Mouse (Mus musculus) intestine, embryonic 16.5 days (tissue): ENCODE data around the gene Os9. TPM values are rescaled to one million over a fixed set of nuclear protein-coding genes. Genes with fewer than 3 reads are reported as not detected.

Experiments
- ATAC-seq: fragments of 200-750 bp; cut with Nextera tagmentation; 2 replicates; pipeline ENCODE4 v1.8.0; 2017; ENCODE audit warnings: moderate TSS enrichment, moderate library complexity
- H3K27ac ChIP-seq: fragments of 300-500 bp; sonication (generic); 2 replicates; pipeline ENCODE4 v1.5.1; 2014; ENCODE audit warnings: mild to moderate bottlenecking, low read length
- H3K27me3 ChIP-seq: fragments of 300-500 bp; sonication (generic); replicated peaks from 2 replicates; pipeline ENCODE4 v1.6.1; 2014; ENCODE audit warnings: low read length, control low read depth, mixed read lengths; ENCODE audit not compliant: control insufficient read depth, insufficient read depth
- H3K36me3 ChIP-seq: fragments of 300-500 bp; sonication (generic); 2 replicates; pipeline ENCODE4 v1.6.1; 2014; ENCODE audit warnings: low read length, control low read depth; ENCODE audit not compliant: control insufficient read depth, insufficient read depth
- H3K4me1 ChIP-seq: fragments of 300-500 bp; sonication (generic); 2 replicates; pipeline ENCODE4 v1.6.1; 2014; ENCODE audit warnings: low read length, control low read depth, mixed read lengths; ENCODE audit not compliant: control insufficient read depth, insufficient read depth
- H3K4me2 ChIP-seq: fragments of 300-500 bp; sonication (generic); 2 replicates; pipeline ENCODE4 v1.6.1; 2014; ENCODE audit warnings: low read depth, low read length, control low read depth
- H3K4me3 ChIP-seq: fragments of 300-500 bp; sonication (generic); 2 replicates; pipeline ENCODE4 v1.5.1; 2014; ENCODE audit warnings: mild to moderate bottlenecking, low read length
- H3K9ac ChIP-seq: fragments of 300-500 bp; sonication (generic); 2 replicates; pipeline ENCODE4 v1.6.1; 2014; ENCODE audit warnings: low read depth, low read length
- H3K9me3 ChIP-seq: fragments of 300-500 bp; sonication (generic); 2 replicates; pipeline ENCODE4 v1.6.1; 2016; ENCODE audit warnings: low read length, control low read depth; ENCODE audit not compliant: control insufficient read depth
- WGBS: fragments of 180-500 bp; shearing (Covaris S2); extraction: QIAGEN DNeasy Blood & Tissue Kit; methylation state at CpG from one replicate; pipeline ENCODE4 v1.1.7; 2014; 5-methylcytosine and 5-hydroxymethylcytosine counted together
- polyA plus RNA-seq: library from polyadenylated mRNA; unstranded; fragments of >200 nt; fragmentation: Nextera tagmentation; extraction: Ambion mirVana; gene quantifications from 2 replicates; pipeline ENCODE4 v1.2.1, GENCODE M21; 2015

Os9 gene
- polyA plus RNA-seq, 1 experiment from 2014 or later, result 110 TPM

DNA sequence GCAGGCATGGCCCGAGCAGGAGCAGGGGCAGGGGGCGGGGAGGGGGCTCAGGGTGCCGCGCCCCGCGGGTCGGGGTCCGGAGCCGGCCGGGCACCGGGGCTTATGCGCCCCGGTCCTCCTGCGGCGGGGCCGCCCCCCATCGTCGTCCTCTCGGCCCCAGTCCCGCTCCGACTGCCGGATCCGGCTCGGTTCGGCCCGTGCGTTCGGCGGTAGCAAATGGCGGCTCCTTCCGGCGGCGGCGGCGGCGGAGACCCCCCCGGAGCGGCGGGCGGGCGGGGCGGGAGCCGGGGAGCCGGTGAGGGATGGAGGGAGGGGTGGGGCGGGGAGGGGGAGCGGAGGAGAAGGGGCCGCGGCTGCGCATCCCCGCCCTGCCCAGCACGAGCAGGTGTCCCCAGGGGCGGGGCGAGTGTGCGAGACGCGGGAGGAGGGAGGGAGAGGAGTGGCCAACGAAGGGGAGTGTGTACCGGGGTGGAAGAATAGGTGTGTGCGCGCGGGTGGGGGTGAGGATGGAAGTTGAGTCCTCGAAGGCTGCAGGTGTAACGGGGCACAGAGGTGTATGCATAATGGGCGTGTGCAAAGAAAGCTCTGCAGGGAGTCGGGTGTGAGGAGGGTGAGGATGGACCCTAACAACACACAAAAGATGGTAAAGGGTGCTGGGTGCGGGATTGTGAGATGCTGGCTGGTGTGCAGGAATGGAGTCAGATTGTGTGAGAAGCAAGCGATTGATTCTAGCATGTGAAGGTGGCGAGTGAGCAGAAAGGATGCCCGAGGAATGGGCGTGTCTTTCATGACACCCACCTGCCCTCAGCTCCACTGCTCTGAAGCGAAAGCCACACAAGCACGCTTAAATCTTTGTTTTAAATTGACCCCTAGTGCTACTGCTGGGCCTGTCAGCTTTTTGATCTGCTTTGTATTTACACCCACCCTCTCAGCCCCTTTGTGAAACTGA is 60.7 kb downstream of the Os9 start, which contains the start of gene March9:
Gene March9, minus strand, starts transcription at position 217 of the 949 bp plus-strand sequence.
- H3K4me2 ChIP-seq, result peak within 1 kb of the TSS; percentile 95
- peak within 1 kb of the TSS; percentile 87 for H3K4me3 ChIP-seq
- under 1% methylated on average over 55 of the region's 72 CpGs for WGBS
- H3K36me3 ChIP-seq, result no peaks in the 10 kb centered on the region
- H3K27me3 ChIP-seq, result no peaks in the 10 kb centered on the region
- H3K9ac ChIP-seq, result peak within 1 kb of the TSS; percentile 84
- H3K4me1 ChIP-seq, result peaks cover 24% of the 10 kb centered on the region
- peak; percentile 45 for ATAC-seq
- no peak within 1 kb of the TSS; the same call in 1 of the 2 replicates for H3K27ac ChIP-seq
- H3K9me3 ChIP-seq, result no peaks in the 10 kb centered on the region

DNA sequence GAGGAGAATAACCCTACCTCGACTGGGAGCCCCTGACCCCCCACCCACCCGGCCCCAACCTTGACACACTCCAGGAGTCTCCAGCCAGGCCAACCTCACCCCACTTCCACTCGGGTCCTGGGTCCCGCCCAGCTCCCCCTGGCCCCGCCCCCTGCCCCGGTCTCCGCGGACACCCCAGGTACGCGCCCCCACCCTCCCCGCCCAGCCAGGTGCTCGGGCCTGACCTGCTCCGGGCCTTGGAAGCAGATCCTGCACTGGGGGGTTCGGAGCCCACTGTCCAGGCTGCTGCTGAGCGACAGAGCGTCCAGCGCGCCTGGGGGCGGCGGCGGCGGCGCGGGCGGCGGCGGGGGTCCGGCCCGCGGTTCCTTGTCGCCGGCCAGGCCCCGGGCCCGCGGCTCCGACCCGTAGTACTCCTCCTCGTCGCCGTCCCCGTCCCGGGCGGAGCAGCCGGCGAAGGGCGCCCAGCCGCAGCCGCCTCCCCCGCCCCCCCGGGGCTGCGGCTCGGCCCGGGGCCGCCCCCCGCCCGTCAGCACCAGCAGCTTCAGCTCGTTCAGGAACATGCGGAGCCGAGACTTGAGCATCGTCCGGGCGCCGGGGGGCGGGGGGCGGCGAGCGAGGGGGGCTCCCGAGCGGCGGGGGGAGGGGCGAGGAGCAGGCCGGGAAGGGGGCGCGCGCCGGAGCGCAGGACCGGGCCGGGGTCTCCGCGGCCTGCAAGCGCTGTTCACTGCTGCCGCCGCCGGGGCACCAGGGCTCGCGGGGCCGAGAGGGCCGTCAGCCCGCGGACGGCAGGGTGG is 61.6 kb downstream of the Os9 start:
- peak overlapping the region; percentile 87 for H3K4me3 ChIP-seq
- no peak overlapping the region; the same call in 1 of the 2 replicates for H3K27ac ChIP-seq
- H3K4me2 ChIP-seq, result peak overlapping the region; percentile 95
- no peaks in the 10 kb centered on the region for H3K27me3 ChIP-seq
- under 1% methylated on average over 60 of the region's 92 CpGs for WGBS
- H3K36me3 ChIP-seq, result no peaks in the 10 kb centered on the region
- H3K4me1 ChIP-seq, result peaks cover 16% of the 10 kb centered on the region
- H3K9me3 ChIP-seq, result no peaks in the 10 kb centered on the region
- no peak for ATAC-seq
- peak overlapping the region; percentile 84 for H3K9ac ChIP-seq

DNA sequence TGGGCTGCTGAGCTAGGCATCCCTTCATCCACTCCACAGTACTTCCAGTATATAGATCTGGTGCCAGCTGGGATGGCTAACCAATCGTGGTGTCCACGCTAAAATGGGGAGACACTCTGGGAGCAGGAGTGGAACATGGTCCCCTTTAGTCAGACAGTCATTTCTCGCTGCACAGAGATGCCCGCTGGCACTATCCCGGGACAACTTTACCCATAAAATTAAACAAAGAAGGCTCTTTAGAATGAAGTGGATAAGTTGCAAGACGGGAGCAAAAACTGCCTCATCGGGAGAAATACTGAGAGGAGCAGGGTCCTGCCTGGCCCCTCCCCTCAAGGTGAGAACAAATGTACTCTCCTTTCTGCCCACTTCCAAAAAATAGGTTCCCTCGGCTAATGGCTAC is 62.2 kb downstream of the Os9 start:
- peak overlapping the region; percentile 95 for H3K4me2 ChIP-seq
- peaks cover 16% of the 10 kb centered on the region for H3K4me1 ChIP-seq
- peak overlapping the region; percentile 87 for H3K4me3 ChIP-seq
- WGBS, result 9% methylated on average over 8 of the region's 8 CpGs
- H3K9me3 ChIP-seq, result no peaks in the 10 kb centered on the region
- H3K9ac ChIP-seq, result peak overlapping the region; percentile 84; the same call in 1 of the 2 replicates
- no peak overlapping the region for H3K27ac ChIP-seq
- H3K27me3 ChIP-seq, result no peaks in the 10 kb centered on the region
- no peak for ATAC-seq
- no peaks in the 10 kb centered on the region for H3K36me3 ChIP-seq

DNA sequence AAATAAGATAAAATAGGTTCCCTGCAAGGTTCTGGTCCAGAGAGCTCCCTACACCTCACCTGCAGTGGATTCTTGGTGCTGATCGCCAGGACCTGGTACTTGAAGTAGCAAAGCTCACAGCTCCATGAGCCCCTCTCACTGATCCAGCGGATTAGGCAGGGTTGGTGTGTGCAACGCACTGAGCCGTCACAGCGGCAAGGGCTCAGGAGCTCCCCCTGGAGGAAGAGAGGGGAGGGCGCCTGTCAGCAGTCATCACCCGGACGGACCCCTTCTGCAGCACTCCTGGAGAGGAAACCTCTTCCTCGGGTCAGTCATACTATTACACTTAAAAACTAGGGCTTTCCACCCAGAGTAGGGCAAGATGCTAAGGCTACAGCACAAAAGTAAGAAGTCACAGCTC is 62.8 kb downstream of the Os9 start:
- Histone ChIP-seq H3K4me3 (peak overlapping the region; percentile 87), H3K27ac (no peak overlapping the region), H3K36me3 (no peaks in the 10 kb centered on the region), H3K9ac (0 out of 2 replicates have a peak overlapping the region, but pooled peaks have one; percentile 84), H3K4me1 (peaks cover 16% of the 10 kb centered on the region), H3K9me3 (no peaks in the 10 kb centered on the region), H3K27me3 (no peaks in the 10 kb centered on the region), H3K4me2 (peak overlapping the region; percentile 95)
- ATAC-seq, result peak; percentile 26; the same call in 1 of the 2 replicates
- 1% methylated on average over 9 of the region's 9 CpGs for WGBS

DNA sequence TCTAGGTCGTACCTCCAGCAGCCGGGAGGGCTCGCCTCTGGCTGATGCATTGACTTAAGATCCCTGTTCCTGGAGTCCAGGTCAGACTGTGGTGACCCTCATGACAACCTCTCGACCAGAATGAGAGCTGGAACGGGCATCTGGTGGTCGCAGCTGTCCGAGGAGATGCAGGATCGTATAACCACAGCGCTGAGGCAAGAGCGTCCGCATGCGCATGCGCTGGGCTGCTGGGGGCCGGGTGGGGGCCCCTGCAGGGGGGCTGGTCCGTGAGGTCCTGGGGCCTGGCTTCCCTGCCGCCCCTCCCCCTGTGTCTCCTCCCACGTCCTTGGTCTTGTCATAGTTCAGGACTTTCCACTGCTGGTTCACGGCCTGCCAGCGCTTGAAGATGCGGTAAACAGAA is 64.4 kb downstream of the Os9 start:
- Histone ChIP-seq H3K9ac (no peak overlapping the region), H3K4me1 (peaks cover 16% of the 10 kb centered on the region), H3K4me2 (no peak overlapping the region), H3K27ac (no peak overlapping the region), H3K4me3 (no peak overlapping the region), H3K36me3 (no peaks in the 10 kb centered on the region), H3K9me3 (no peaks in the 10 kb centered on the region), H3K27me3 (peaks cover 4% of the 10 kb centered on the region)
- ATAC-seq, result no peak
- WGBS, result 84% methylated on average over 20 of the region's 20 CpGs

DNA sequence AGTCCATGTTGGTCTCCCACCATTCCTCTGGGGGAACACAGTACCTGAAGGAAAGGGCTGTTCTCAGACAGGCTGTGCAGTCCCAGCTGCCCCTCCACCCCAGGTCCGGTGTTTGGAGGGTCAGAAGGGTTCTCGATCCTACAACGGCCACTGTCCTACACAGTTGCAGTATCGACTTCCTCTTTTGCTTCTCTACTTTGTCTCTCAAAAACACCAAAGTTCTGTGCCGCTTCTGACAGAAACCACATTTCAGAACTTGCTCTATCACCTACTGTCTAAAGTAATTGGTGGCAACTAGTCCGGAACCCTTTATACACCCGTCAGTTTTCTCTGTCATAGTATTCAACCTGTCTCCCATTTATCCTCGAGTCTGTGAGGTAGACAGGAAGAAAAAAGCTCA is 65.5 kb downstream of the Os9 start:
- peaks cover 13% of the 10 kb centered on the region for H3K4me1 ChIP-seq
- 89% methylated on average over 8 of the region's 8 CpGs for WGBS
- no peak overlapping the region for H3K9ac ChIP-seq
- no peak for ATAC-seq
- no peaks in the 10 kb centered on the region for H3K9me3 ChIP-seq
- H3K4me2 ChIP-seq, result no peak overlapping the region
- H3K36me3 ChIP-seq, result no peaks in the 10 kb centered on the region
- no peak overlapping the region for H3K4me3 ChIP-seq
- no peak overlapping the region for H3K27ac ChIP-seq
- peaks cover 12% of the 10 kb centered on the region for H3K27me3 ChIP-seq

DNA sequence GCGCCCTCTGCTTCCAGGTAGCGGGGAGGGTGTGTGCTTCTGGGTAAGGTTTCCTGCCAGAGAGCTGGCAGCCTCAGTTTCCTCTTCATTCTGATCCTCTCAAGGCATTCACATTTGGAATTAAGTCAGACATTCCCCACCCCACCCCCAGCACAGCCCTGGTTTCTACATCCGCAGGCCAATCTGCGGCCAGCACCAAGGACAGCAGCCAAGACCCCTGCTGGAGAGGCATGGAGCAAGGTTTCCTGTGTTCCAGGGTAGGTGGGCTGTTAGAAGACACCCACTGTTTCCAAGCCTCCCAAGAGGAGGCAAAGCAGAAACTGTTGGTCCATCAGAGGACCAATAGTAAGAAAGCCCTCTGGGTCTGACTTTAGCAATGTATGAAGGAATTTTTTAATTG is 66.3 kb downstream of the Os9 start:
- Histone ChIP-seq H3K27ac (no peak overlapping the region), H3K4me2 (no peak overlapping the region), H3K9ac (no peak overlapping the region), H3K9me3 (no peaks in the 10 kb centered on the region), H3K4me1 (peaks cover 11% of the 10 kb centered on the region), H3K4me3 (no peak overlapping the region), H3K27me3 (peaks cover 20% of the 10 kb centered on the region), H3K36me3 (no peaks in the 10 kb centered on the region)
- 65% methylated on average over 4 of the region's 4 CpGs for WGBS
- ATAC-seq, result no peak

DNA sequence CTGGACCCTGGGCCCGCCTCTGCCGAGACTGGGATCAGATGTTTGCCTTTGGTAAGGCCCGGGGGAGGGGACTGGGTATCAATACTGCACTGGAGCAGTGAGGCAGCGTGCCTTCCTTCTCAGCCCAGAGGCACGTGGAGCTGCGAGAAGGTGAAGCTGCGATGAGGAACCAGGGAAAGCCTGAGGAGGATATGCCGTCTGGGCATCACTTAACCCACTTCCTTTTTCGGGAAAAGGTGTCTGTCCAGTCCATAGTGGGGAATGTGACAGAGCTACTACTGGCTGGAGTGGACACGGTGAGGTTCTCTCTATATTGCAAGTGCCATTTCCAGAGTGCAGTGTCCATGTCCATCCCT is 70.8 kb downstream of the Os9 start:
- no peaks in the 10 kb centered on the region for H3K9me3 ChIP-seq
- ATAC-seq, result peak; percentile 31; the same call in 1 of the 2 replicates
- H3K4me3 ChIP-seq, result no peak overlapping the region
- H3K36me3 ChIP-seq, result no peaks in the 10 kb centered on the region
- peak overlapping the region; percentile 41 for H3K4me2 ChIP-seq
- 19% methylated on average over 10 of the region's 10 CpGs for WGBS
- peaks cover 42% of the 10 kb centered on the region for H3K27me3 ChIP-seq
- H3K27ac ChIP-seq, result no peak overlapping the region
- 0 out of 2 replicates have a peak overlapping the region, but pooled peaks have one; percentile 3 for H3K9ac ChIP-seq
- no peaks in the 10 kb centered on the region for H3K4me1 ChIP-seq
